8 mouse cellular contexts compared by ENCODE assay signal in the genomic region with DNA sequence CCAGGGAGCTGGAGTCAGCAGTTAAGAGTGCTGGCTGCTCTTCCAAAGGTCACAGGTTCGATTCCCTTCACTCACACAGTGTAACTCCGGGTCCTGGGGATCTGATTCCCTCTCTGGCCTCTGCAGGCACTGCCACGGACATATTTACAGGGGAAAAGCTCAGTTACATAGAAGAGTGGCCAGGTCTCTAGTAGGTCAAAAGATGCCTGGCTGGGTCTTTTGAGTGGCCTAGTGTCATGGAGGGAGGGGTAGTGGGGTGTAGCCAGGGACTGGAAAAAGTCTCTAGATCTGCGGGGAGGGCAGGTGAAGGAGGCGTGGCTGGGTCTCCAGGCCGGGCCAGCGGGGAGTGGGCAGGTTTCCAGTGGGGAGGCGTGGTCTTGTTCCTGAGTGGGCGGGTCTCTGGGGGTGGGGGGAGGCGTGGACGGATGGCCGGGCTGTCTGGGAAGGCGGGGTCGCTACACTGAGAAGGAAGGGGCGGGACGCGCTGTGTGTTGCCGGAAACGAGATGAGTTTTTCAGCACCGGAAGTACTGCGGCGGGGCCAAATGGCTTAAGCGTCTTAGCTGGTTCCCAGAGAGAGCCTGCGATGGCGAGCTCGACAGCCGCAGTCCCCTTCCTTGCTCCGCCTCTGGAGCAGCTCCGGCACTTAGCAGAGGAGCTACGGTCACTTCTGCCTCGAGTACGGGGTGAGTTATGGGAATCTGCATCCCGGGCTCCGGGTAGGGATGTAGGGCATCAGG. TPM values are rescaled to one million over a fixed set of nuclear protein-coding genes. Genes with fewer than 3 reads are reported as not detected.
DNase-seq lines count a peak whose midpoint lies in the region; ATAC-seq lines count a peak whose summit lies in the region.

A gene (plus strand): TSS at position 479 of the 739 bp plus-strand sequence.

- H3K9ac ChIP-seq in hindbrain, embryonic 15.5 days: peak within 1 kb of the TSS; percentile 79

- peaks cover 22% of the 10 kb centered on the region for H3K36me3 ChIP-seq in hindbrain, embryonic 15.5 days

- peak; percentile 98 for ATAC-seq in hindbrain, embryonic 15.5 days (ENCODE audit: low FRiP score, low read depth)

- DNase-seq in T-cell, adult 2 months (ENCODE audit: low spot score): peak; percentile 91
- DNase-seq in cerebellum, postnatal 36 days: peak; percentile 84 to 88
- DNase-seq in frontal cortex, postnatal 36 days (ENCODE audit: low spot score in 2 of 2): peak; percentile 80 to 86
- DNase-seq in left cerebral cortex, adult 11 months (ENCODE audit: low spot score): peak; percentile 66
- peak; percentile 94 for DNase-seq in lung, postnatal 4 days
- peak; percentile 92 for DNase-seq in retina, postnatal 7 days (ENCODE audit: low read depth, low spot score)
- peak; percentile 86 for DNase-seq in urinary bladder, adult 2 months (ENCODE audit: low spot score)

- WGBS in hindbrain, embryonic 15.5 days: 2% methylated on average over 34 of the region's 34 CpGs

- H3K4me2 ChIP-seq in hindbrain, embryonic 15.5 days: peak within 1 kb of the TSS; percentile 62

- peaks cover 15% of the 10 kb centered on the region for H3K4me1 ChIP-seq in hindbrain, embryonic 15.5 days (replicated peaks)

- H3K9me3 ChIP-seq in hindbrain, embryonic 15.5 days: no peaks in the 10 kb centered on the region

- H3K4me3 ChIP-seq in hindbrain, embryonic 15.5 days: peak within 1 kb of the TSS; percentile 86

- H3K27ac ChIP-seq in hindbrain, embryonic 15.5 days (replicated peaks): peak within 1 kb of the TSS; percentile 65

- H3K27me3 ChIP-seq in hindbrain, embryonic 15.5 days: no peaks in the 10 kb centered on the region

RNA-seq across cellular contexts. Expression of the gene that starts here (rescaled TPM):
- 74.5 and 77.2 TPM in 2 replicates for polyA plus RNA-seq in hindbrain, embryonic 15.5 days (2015; fragmentation: Nextera tagmentation; extraction: Ambion mirVana)
- 61.7 and 71.0 TPM in 2 replicates for polyA plus RNA-seq in urinary bladder, adult 2 months (2012; rRNA removed)

Comparison
In these comparisons a context has a peak if more than half of its experiments do, and no peak if none do; other contexts are left out.
1. Peak in every context shown above with its lines: DNase-seq, ATAC-seq, H3K4me3 ChIP-seq and H3K27ac ChIP-seq.